Mouse (Mus musculus) ES-E14 (cell line): ENCODE results near the gene Pik3ip1.

ENCODE experiments used
- MAFK ChIP-seq: IDR thresholded peaks from 2 replicates; pipeline ENCODE4 v1.6.1; 2014; ENCODE audit warnings: mild to moderate bottlenecking, low read depth, low read length, inconsistent platforms; ENCODE audit not compliant: insufficient read depth
- ZC3H11A ChIP-seq: IDR thresholded peaks from 2 replicates; pipeline ENCODE4 v1.6.1; 2012; ENCODE audit warnings: low read depth, mild to moderate bottlenecking, inconsistent platforms, low read length, borderline replicate concordance
- ZNF384 ChIP-seq: IDR thresholded peaks from 2 replicates; pipeline ENCODE4 v1.6.1; 2012; ENCODE audit warnings: low read depth, low read length, inconsistent platforms

DNA sequence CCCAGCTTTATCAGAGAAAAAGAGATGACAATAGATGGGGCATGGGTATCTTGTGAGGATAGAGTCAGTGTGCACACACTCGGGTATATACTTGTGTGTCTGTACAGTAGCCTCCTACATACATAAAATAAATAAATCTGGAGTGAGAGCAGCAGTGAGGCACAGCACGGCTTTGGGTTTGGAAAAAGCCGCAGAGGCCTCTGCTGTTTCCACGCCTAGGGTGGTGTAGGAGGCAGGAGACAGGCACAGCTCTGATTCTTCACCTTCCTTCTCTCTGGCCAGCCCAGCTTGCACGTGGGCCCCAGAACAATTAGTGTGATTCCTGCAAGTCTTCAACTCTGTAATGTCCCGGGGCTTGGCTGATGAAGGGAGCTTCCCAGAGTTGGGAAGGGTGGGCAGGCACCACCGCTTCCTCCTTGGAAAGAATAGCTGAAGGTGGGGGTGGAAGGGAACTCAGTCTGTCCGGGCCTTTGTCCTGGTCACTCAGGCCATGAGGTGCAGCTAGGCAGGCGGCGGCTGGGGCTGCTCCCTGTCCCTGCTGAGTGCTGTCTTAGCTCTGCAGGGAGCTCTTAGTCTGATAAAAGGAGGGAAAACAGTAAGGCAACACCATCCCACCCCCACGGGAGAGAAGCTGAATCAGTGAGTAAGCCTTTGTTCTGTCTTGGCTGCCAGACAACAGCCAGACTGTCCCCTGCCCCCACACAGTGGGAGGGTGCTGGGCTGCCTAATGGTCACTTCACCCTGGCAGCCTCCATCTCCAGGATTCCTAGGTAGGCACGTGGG, 7.2 kb downstream of the Pik3ip1 start:
- no peak for TF ChIP-seq ZC3H11A
- no peak for TF ChIP-seq ZNF384
- TF ChIP-seq MAFK = no peak
